Mouse (Mus musculus) adrenal gland, postnatal 36 days (tissue): ENCODE measurements at regions not wholly inside any gene's neighbourhood (a gene's known extent, or its start where the extent isn't known, plus 50 kb on each side); places are given as distances from the start of the nearest gene placed in this dataset.

Experiments used
- DNase-seq, 2 experiments: peaks; one replicate each; pipeline ENCODE4 v3.0.0; 2021; ENCODE audit warnings: mixed read lengths in 1 of 2

DNA sequence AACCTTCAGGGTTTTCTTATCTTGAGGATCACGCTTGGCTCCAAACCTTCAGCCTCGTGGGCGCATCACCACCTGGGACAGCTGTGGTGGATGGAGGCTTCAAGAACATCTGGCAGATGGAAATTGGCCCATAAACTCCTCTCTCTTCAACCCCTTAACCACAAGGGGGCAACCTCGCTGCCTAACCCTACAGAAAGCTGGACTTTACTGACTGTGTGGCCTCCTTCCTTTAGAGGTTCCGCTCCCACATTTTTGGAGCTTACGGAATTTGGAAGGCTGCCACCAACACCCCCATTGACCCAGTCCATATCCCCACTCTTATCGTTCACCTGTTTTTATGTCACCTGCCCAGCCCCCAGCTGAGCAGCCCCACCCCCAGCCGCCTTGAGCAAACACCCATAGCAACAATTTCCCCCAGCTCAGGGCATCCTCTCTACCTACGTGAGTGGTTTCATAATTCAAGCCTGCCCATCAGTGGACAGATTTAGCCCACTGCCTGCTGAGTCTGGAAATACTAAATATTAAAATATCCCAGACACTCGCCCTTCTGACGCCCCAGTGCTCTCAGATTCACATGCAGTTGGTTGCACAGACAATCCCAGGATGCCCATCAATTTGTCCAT, 167.0 kb upstream of the Slc22a22 start:
- DNase-seq = peak; percentile 36 to 64

GRCm38 (mm10) chr15:57639115-57639514, 161.7 kb upstream of the Slc22a22 start:
- DNase-seq = no peak

GRCm38 (mm10) chr15:57633067-57633466, 155.6 kb upstream of the Slc22a22 start:
- DNase-seq = no peak

DNA sequence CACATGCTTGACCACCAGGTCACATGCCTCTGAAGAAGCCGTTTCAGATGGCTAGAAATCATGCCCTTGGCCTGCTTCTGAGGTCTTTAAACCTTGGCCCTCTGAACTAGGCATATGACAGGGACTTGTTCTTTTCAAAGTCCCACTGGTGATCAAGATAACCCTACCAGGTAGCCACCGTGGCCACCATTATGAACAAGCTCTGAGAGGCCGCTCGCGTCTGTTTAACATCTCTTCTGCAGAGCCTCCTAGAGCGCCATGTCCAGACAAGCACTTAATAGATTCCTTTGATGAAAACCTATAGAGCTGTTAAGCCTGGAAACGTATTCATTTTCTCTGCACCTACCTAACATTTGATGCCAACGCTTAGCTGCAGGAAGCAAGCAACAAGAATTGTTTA, 155.1 kb upstream of the Slc22a22 start:
- DNase-seq = no peak

DNA sequence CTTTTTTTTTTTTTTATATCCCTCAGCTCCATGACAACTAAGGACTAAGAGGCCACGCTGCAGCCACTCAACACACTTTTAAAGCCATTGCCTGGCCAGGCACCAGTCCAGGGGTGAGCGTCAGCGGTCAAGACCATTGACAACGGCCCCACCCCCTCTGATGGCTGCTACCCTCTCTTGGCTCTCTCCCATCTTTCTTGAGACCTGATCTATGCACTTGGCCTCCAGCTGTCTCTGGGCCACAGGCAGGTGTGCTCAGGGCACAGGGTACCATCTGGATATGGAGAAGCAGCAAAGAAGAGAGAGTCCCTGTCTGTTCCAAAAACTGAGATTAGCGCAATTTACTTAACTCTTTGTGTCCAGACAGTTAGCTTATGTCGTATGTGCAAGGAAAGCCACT, 141.0 kb upstream of the Slc22a22 start:
- DNase-seq = no peak

GRCm38 (mm10) chr15:57616880-57617391, 139.5 kb upstream of the Slc22a22 start:
- DNase-seq = no peak

- DNase-seq = no peak
These were observed 132.6 kb upstream of the Slc22a22 start for GRCm38 (mm10) chr15:57610006-57610405.

DNA sequence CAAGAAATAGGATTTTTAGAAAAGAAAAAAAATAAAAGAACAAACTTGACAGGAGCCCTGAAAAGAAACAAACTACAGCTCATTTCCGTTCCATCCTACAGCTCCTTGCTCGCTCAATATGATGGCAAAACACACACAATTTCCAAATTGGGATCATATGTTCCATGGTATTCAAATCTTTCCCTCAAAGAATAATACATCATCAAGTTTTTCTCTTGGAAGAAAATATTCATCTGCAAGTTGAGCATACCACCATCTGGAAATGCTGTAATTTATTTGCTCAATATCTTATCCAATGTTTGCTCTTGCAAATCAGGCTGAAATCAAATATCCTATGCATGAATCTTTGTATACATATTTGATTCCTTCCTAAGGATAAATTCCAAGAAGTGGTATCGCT, 131.1 kb upstream of the Slc22a22 start:
- no peak for DNase-seq

DNA sequence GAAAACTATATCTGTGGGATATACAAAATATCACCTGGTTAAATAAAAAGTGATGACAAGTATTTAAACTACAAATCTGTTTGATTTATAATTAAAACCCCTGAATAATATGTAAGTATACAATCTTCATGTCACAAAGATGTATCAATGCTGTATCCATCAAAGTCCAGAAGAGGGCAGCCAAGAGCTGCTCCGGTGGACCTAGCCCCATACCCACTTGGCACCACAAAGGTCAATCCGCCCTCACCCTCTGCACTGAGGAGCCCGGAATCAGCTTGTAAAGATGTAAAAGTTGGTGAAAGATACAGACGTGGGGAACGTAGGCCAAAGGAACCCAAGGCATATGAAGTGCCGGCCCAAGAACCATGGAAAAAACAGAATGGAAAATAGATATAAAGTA, 123.1 kb upstream of the Slc22a22 start:
- DNase-seq = peak; percentile 43 to 61

DNA sequence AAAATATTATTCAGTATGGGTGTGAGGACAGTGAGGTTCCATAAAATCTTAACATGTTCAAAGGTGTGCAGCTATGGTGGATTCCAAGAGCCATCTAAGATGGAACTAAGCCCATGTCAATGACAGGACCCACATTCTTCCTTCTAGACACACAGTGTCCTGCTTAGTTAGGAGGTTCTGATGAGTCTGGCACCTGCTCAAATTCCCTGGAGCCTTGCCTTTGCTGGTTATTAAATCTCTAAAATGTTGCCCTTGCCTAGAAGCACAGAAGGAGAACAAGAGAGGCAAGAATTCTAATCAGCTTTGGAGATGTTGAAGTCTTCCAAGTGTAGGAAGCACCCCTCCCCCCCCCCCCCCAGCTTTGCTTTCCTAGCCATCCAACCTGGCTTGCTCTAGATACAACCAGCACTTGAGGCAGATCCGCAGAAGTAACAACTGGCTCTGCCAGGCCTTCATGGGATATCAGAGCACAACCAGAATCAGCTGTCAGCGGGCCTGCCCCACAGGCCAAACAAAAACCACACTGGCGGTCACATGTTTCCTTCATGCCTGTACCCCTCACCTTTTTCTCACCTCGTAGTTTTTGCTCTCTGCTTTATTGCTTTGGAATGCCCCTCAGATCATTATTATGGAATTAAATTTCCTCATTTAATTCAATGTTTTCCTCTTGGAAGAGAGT, 116.0 kb upstream of the Slc22a22 start:
- DNase-seq = no peak

- peak in 1 of 2 experiments; percentile 6 for DNase-seq
These were observed 113.3 kb upstream of the Slc22a22 start for GRCm38 (mm10) chr15:57590597-57591219.

- no peak for DNase-seq
These were observed 112.3 kb upstream of the Slc22a22 start for GRCm38 (mm10) chr15:57589404-57590377.

- DNase-seq = no peak
These were observed 108.0 kb upstream of the Slc22a22 start for GRCm38 (mm10) chr15:57585411-57585810.

- no peak for DNase-seq
These were observed 107.1 kb upstream of the Slc22a22 start for GRCm38 (mm10) chr15:57584498-57584897.

GRCm38 (mm10) chr15:57581266-57581665, 103.8 kb upstream of the Slc22a22 start:
- DNase-seq = no peak

DNA sequence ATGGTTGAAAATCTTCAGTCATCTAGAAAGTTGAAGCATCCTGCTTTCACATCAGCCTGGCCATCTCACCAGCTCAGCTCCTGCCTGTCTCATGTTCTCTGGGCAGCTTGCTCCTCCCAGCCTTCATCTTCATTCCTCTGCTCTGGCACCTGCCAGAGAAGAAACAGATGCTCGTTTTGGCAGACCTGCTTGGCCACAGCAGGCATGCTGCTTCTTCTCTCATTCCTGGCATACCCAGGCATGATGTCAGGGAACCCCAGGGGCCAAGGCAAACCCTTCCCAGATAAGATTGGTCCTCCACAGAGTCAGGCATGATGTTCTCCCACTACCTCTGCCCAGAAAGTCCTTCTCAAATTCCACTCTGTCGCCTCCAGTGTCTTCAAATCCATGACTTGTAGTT, 101.4 kb upstream of the Slc22a22 start:
- no peak for DNase-seq

GRCm38 (mm10) chr15:57574080-57574618, 96.7 kb upstream of the Slc22a22 start:
- no peak for DNase-seq

- no peak for DNase-seq
These were observed 95.0 kb upstream of the Slc22a22 start for GRCm38 (mm10) chr15:57572460-57572859.

DNA sequence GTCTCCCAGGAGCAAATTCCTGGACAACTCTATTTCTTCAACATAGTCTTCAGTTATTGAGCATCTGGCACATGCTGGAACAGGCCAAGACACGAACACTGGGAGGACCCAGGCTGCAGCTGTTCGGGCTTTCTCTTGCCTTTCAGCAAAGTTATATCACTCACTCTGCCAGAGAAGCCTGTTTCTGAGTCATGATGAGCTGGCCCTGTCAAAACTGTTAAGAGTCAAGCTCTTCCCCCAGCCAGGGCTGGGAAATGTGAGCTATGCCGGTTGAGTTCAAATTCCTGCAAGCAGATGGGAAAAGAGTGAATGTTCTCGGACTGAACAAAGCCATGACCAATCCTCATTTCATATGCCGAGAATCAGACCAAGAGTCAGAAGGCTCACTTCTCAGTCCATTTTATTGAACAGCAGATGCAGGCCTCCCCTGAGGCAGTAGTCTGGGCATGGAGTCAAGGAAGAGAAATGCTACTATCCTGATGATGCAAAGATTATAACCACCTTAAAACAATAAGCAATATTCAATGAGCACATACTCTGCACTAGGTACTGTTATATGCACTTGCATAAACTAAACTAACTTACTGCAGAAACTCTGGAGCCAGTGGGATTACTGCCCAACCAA, 90.7 kb upstream of the Slc22a22 start:
- DNase-seq = peak; percentile 30 to 37

DNA sequence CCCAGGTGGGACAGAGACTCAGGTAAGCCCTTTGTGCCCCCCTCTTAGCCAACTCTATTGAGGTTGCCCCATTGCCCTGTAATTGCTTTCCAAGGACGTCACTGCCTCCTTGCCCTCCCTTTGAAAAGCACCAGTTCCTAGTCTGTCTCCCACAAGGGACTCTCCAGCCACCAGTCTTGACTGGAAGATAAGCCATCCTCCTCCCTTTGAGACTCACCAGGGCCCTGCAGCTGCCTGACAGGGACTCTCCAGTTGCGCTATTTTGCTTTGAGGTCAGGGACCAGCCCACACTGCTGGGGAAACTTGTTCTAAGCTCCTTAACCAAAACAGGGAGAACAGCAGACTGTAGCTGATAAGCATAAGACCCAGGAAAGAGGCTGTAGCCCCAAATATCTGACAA, 69.7 kb upstream of the Slc22a22 start:
- DNase-seq = no peak

GRCm38 (mm10) chr15:57545141-57545540, 67.7 kb upstream of the Slc22a22 start:
- DNase-seq = no peak
